In the genomic region with DNA sequence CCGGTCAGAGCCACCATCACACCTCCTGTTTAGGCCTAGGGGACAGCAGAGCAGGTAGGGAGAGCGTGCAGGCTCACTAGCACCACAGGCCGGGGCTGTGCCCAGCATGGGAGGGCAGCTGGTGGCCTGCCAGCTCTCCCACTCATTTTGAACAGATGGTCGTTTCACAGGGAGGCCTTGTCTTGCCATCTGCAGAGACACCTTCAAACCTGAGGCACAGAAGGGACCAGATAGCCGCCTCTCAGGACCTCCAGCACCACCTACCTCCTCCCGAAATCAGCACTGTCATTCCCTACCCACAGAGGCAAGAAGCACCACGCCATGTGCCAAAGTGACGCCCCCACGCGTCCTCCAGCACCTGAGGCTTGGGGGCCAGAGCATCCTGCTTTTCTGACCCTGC, we compare ENCODE assay signal across 15 mouse cellular contexts. TPM values are rescaled to one million over a fixed set of nuclear protein-coding genes. Genes with fewer than 3 reads are reported as not detected.
DNase-seq lines count a peak whose midpoint lies in the region; ATAC-seq and TF ChIP-seq lines count a peak whose summit lies in the region.
"Had no signal": no experiment of that assay in that cellular context is flagged by ENCODE, and none has a peak within 500 bp of the region (broad histone marks: within the 10 kb centered on the region; RNA-seq: fewer than 3 reads in every experiment).

No protein-coding gene starts in this region.

- no peaks in the 10 kb centered on the region for H3K9me3 ChIP-seq in liver, postnatal 0 days (ENCODE audit: low read length)
- H3K9me3 ChIP-seq: neural tube, embryonic 12.5 days had no signal

- intact Hi-C loops in left cerebral cortex, postnatal 25 days (cut with DNase I) = no loop called here

- H3K4me1 ChIP-seq in liver, postnatal 0 days (ENCODE audit: insufficient read depth) = no peaks in the 10 kb centered on the region

- no peak for TF ChIP-seq EP300 in liver, postnatal 0 days (IDR thresholded peaks at IDR 0.05; ENCODE audit: low read depth)

- no peak overlapping the region for H3K27ac ChIP-seq in liver, postnatal 0 days (ENCODE audit: low read depth)
- H3K27ac ChIP-seq: kidney, postnatal 0 days; neural tube, embryonic 12.5 days had no signal

- WGBS in liver, postnatal 0 days (ENCODE audit: insufficient replicate concordance) = 69% methylated on average over 10 of the region's 10 CpGs

- peak; percentile 52 for DNase-seq in layer of hippocampus, adult 9-11 months
- DNase-seq in layer of hippocampus, adult 9-10 months (ENCODE audit: low spot score) = no peak
- DNase-seq in cerebellum, adult 18-20 months = peak; percentile 94 to 97
- DNase-seq in left cerebral cortex, postnatal 25 days (ENCODE audit: low spot score in 2 of 2) = peak; percentile 43 to 85
- DNase-seq in lung, adult 18-20 months = no peak
- DNase-seq in liver, postnatal 0 days = no peak
- DNase-seq: adrenal gland, adult 8-10 months; gastrocnemius, postnatal 14 days; lung, adult 2 months had no signal

- peak; percentile 69; the same call in 1 of the 2 replicates for ATAC-seq in cerebellum, adult (ENCODE audit: insufficient number of reproducible peaks, low FRiP score, low TSS enrichment)
- no peak for ATAC-seq in liver, postnatal 0 days

- H3K4me3 ChIP-seq in liver, postnatal 0 days (ENCODE audit: low read depth, low read length) = no peak overlapping the region
- H3K4me3 ChIP-seq: neural tube, embryonic 12.5 days had no signal

- H3K4me2 ChIP-seq in liver, postnatal 0 days (ENCODE audit: low read depth, low read length) = no peak overlapping the region
- H3K4me2 ChIP-seq: heart, embryonic 11.5 days; neural tube, embryonic 12.5 days had no signal

- no peak for TF ChIP-seq CTCF in liver, postnatal 0 days (IDR thresholded peaks at IDR 0.05; ENCODE audit: low read depth)

- H3K9ac ChIP-seq in liver, postnatal 0 days (replicated peaks) = no peak overlapping the region
- H3K9ac ChIP-seq: neural tube, embryonic 12.5 days had no signal

- no peaks in the 10 kb centered on the region for H3K27me3 ChIP-seq in liver, postnatal 0 days (ENCODE audit: insufficient read depth, low read length)
- H3K27me3 ChIP-seq: neural tube, embryonic 12.5 days had no signal

- no peaks in the 10 kb centered on the region for H3K36me3 ChIP-seq in liver, postnatal 0 days (replicated peaks; ENCODE audit: insufficient read depth, low read length)

RNA-seq across cellular contexts. Expression of a gene that starts 8.1 kb away (rescaled TPM):
- 10 to 100 TPM; 67.5 to 73.1 TPM for total RNA-seq in left cerebral cortex, postnatal 25 days (2021)
- polyA plus RNA-seq in liver, postnatal 0 days (2015; fragmentation: Nextera tagmentation; extraction: Ambion mirVana) = 9.0 and 9.9 TPM in 2 replicates

RNA-seq across cellular contexts. Expression of a gene that starts 9.1 kb away (rescaled TPM):
- 1,000 to 10,000 TPM; 1,197 to 1,302 TPM for total RNA-seq in left cerebral cortex, postnatal 25 days (2021)
- polyA plus RNA-seq in liver, postnatal 0 days (2015; fragmentation: Nextera tagmentation; extraction: Ambion mirVana) = 0.06 and 0.25 TPM in 2 replicates
- total RNA-seq: hematopoietic stem cell, adult 5-6 weeks; megakaryocyte-erythroid progenitor cell, adult 5-6 weeks had no signal

RNA-seq across cellular contexts. Expression of a gene that starts 37.7 kb away (rescaled TPM):
- 100 to 1,000 TPM; 375 to 446 TPM for total RNA-seq in left cerebral cortex, postnatal 25 days (2021)
- polyA plus RNA-seq in liver, postnatal 0 days (2015; fragmentation: Nextera tagmentation; extraction: Ambion mirVana) = 30.1 and 32.2 TPM in 2 replicates

RNA-seq across cellular contexts. Expression of a gene that starts 44.0 kb away (rescaled TPM):
- under 1 TPM; 0.76 to 0.85 TPM for total RNA-seq in left cerebral cortex, postnatal 25 days (2021)
- 411 and 419 TPM in 2 replicates for polyA plus RNA-seq in liver, postnatal 0 days (2015; fragmentation: Nextera tagmentation; extraction: Ambion mirVana)

RNA-seq across cellular contexts. Expression of a gene that starts 51.6 kb away (rescaled TPM):
- total RNA-seq in left cerebral cortex, postnatal 25 days (2021) = 10 to 100 TPM; 44.4 to 50.3 TPM
- 13.8 and 15.7 TPM in 2 replicates for polyA plus RNA-seq in liver, postnatal 0 days (2015; fragmentation: Nextera tagmentation; extraction: Ambion mirVana)

Comparison
In these comparisons a context has a peak if more than half of its experiments do, and no peak if none do; other contexts are left out.
1. DNase-seq: peak in layer of hippocampus, adult 9-11 months (single experiment), cerebellum, adult 18-20 months (2 of 2) and left cerebral cortex, postnatal 25 days (2 of 2); none in layer of hippocampus, adult 9-10 months (single experiment), lung, adult 18-20 months (0 of 2) and liver, postnatal 0 days (single experiment).